Mouse (Mus musculus): ENCODE data around the gene Vamp1.

DNA sequence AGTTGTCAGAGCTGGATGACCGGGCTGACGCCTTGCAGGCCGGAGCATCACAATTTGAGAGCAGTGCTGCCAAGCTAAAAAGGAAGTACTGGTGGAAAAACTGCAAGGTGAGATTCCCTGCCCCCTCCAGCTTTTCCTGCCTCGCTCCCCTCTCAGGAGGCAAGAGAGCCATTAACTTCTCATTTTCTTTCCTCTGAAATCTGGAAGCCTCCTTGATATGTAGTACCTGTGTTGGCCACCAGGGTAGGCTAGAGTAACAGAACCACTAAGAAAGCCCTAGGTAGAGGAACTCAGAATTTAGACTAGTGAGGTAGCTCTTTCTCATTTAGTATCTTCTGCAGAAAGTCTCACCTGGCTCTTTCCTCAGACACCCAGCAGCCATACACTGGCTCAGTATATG is 3.6 kb downstream of the Vamp1 start:
- TF ChIP-seq USF1 (IDR thresholded peaks at IDR 0.05; ENCODE audit: low read depth) (no peak), CEBPB (IDR thresholded peaks at IDR 0.05; ENCODE audit: low read depth) (no peak), CTCF (IDR thresholded peaks at IDR 0.05; ENCODE audit: control insufficient read depth, insufficient read depth, insufficient read length) (peak; percentile 5)
